In the genomic region with DNA sequence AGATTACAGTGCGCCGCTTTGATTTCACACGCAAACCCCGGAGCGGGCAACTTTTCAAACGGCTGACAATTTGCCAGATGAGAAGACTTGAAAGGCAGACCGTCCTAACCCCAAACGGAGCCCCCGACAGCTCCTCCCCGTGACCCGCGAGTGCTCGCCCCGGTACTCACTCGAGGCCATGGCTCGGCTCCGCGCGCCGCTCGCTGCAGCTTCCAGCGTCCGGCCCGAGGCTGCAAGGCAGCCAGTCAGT, we compare ENCODE assay signal across 8 mouse cellular contexts. TPM values are rescaled to one million over a fixed set of nuclear protein-coding genes. Genes with fewer than 3 reads are reported as not detected.
A peak's percentile ranks its signal among the peaks of the same experiment; 100 is the strongest.
DNase-seq lines count a peak whose midpoint lies in the region; ATAC-seq and TF ChIP-seq lines count a peak whose summit lies in the region.

No protein-coding gene starts in this region.

- under 1% methylated on average over 24 of the region's 24 CpGs for WGBS in liver, adult 2 months
- WGBS in embryonic facial prominence, embryonic 11.5 days = under 1% methylated on average over 24 of the region's 24 CpGs
- under 1% methylated on average over 24 of the region's 24 CpGs for WGBS in intestine, embryonic 15.5 days
- WGBS in neural tube, embryonic 13.5 days = under 1% methylated on average over 24 of the region's 24 CpGs

- H3K9ac ChIP-seq in liver, adult 2 months (ENCODE audit: low read depth, low read length) = peak overlapping the region; percentile 68
- H3K9ac ChIP-seq in embryonic facial prominence, embryonic 11.5 days (replicated peaks; ENCODE audit: low read length) = peak overlapping the region; percentile 71
- peak overlapping the region; percentile 74 for H3K9ac ChIP-seq in intestine, embryonic 15.5 days
- H3K9ac ChIP-seq in neural tube, embryonic 13.5 days = peak overlapping the region; percentile 82

- no peak for DNase-seq in liver, adult 2 months (ENCODE audit: extremely low read depth, low read depth, low spot score)
- DNase-seq in liver = no peak
- DNase-seq in embryonic facial prominence, embryonic 11.5 days (ENCODE audit: low spot score) = peak; percentile 76
- no peak for DNase-seq in left cerebral cortex, adult 11 months (ENCODE audit: low spot score)
- no peak for DNase-seq in adrenal gland, postnatal 36 days
- no peak for DNase-seq in ovary, adult 18-20 months (ENCODE audit: low spot score)

- H3K79me2 ChIP-seq in liver, adult 2 months (ENCODE audit: control insufficient read depth, insufficient read depth, low read length) = peaks cover 2% of the 10 kb centered on the region; the same call in 1 of the 2 replicates

- no peaks in the 10 kb centered on the region for H3K36me3 ChIP-seq in liver, adult 2 months (ENCODE audit: control insufficient read depth, insufficient read depth, low read length)
- no peaks in the 10 kb centered on the region for H3K36me3 ChIP-seq in embryonic facial prominence, embryonic 11.5 days (replicated peaks; ENCODE audit: control insufficient read depth, insufficient read depth, low read depth, low read length)
- H3K36me3 ChIP-seq in intestine, embryonic 15.5 days = no peaks in the 10 kb centered on the region
- no peaks in the 10 kb centered on the region for H3K36me3 ChIP-seq in neural tube, embryonic 13.5 days

- no peak for ATAC-seq in embryonic facial prominence, embryonic 11.5 days (replicated peaks; ENCODE audit: insufficient number of reproducible peaks, low FRiP score, low TSS enrichment, low read depth)
- no peak; the same call in 1 of the 2 replicates for ATAC-seq in intestine, embryonic 15.5 days
- no peak for ATAC-seq in neural tube, embryonic 13.5 days (ENCODE audit: low read depth)

- TF ChIP-seq POLR2A in liver, adult 2 months (IDR thresholded peaks at IDR 0.05; ENCODE audit: extremely low read depth, insufficient read depth, low read length) = peak; percentile 83

- TF ChIP-seq CTCF in liver, adult 2 months (IDR thresholded peaks at IDR 0.05; ENCODE audit: low read depth, low read length) = no peak

- no peaks in the 10 kb centered on the region for H3K27me3 ChIP-seq in liver, adult 2 months (ENCODE audit: control insufficient read depth, insufficient read depth, low read length)
- H3K27me3 ChIP-seq in embryonic facial prominence, embryonic 11.5 days (ENCODE audit: control insufficient read depth, insufficient read depth, low read length) = 0 out of 2 replicates have a peak, but pooled peaks cover 4% of the 10 kb centered on the region
- H3K27me3 ChIP-seq in intestine, embryonic 15.5 days (replicated peaks) = no peaks in the 10 kb centered on the region
- H3K27me3 ChIP-seq in neural tube, embryonic 13.5 days = peaks cover 9% of the 10 kb centered on the region; the same call in 1 of the 2 replicates

- peak overlapping the region; percentile 76 for H3K4me2 ChIP-seq in embryonic facial prominence, embryonic 11.5 days (ENCODE audit: low read depth, low read length)
- peak overlapping the region; percentile 74 for H3K4me2 ChIP-seq in intestine, embryonic 15.5 days (replicated peaks)
- peak overlapping the region; percentile 73 for H3K4me2 ChIP-seq in neural tube, embryonic 13.5 days

- peak overlapping the region; percentile 100 for H3K27ac ChIP-seq in liver, adult 2 months (replicated peaks; ENCODE audit: insufficient read depth, low read depth, low read length)
- peak overlapping the region; percentile 70 for H3K27ac ChIP-seq in embryonic facial prominence, embryonic 11.5 days (replicated peaks; ENCODE audit: low read depth, low read length)
- H3K27ac ChIP-seq in intestine, embryonic 15.5 days = peak overlapping the region; percentile 97
- H3K27ac ChIP-seq in neural tube, embryonic 13.5 days (replicated peaks) = peak overlapping the region; percentile 93

- no peaks in the 10 kb centered on the region for H3K9me3 ChIP-seq in embryonic facial prominence, embryonic 11.5 days (replicated peaks; ENCODE audit: control insufficient read depth, low read length)
- H3K9me3 ChIP-seq in intestine, embryonic 15.5 days = no peaks in the 10 kb centered on the region
- H3K9me3 ChIP-seq in neural tube, embryonic 13.5 days = no peaks in the 10 kb centered on the region

- peak overlapping the region; percentile 98 for H3K4me3 ChIP-seq in liver, adult 2 months (ENCODE audit: insufficient read depth, low read depth, low read length)
- H3K4me3 ChIP-seq in embryonic facial prominence, embryonic 11.5 days (ENCODE audit: low read depth, low read length) = peak overlapping the region; percentile 71
- peak overlapping the region; percentile 76 for H3K4me3 ChIP-seq in intestine, embryonic 15.5 days (replicated peaks)
- H3K4me3 ChIP-seq in neural tube, embryonic 13.5 days = peak overlapping the region; percentile 76

- H3K4me1 ChIP-seq in liver, adult 2 months (ENCODE audit: control insufficient read depth, insufficient read depth, low read length) = peaks cover 3% of the 10 kb centered on the region; the same call in 1 of the 2 replicates
- no peaks in the 10 kb centered on the region for H3K4me1 ChIP-seq in embryonic facial prominence, embryonic 11.5 days (ENCODE audit: control insufficient read depth, insufficient read depth, low read length)
- no peaks in the 10 kb centered on the region for H3K4me1 ChIP-seq in intestine, embryonic 15.5 days (replicated peaks)
- H3K4me1 ChIP-seq in neural tube, embryonic 13.5 days (replicated peaks) = peaks cover 6% of the 10 kb centered on the region

RNA-seq across cellular contexts. Expression of gene Rel, which starts 0.3 kb away (rescaled TPM):
- total RNA-seq in liver, adult 2 months (2014; rRNA removed) = 2.1 and 2.3 TPM in 2 replicates
- 1.3 TPM in 2 replicates for polyA plus RNA-seq in liver, adult 2 months (2012; rRNA removed)
- 0.86 and 0.94 TPM in 2 replicates for polyA plus RNA-seq in embryonic facial prominence, embryonic 11.5 days (2014; fragmentation: Nextera tagmentation; extraction: Ambion mirVana)
- polyA plus RNA-seq in intestine, embryonic 15.5 days (2015; fragmentation: Nextera tagmentation; extraction: Ambion mirVana) = 0.73 and 0.80 TPM in 2 replicates
- 0.47 and 0.56 TPM in 2 replicates for polyA plus RNA-seq in neural tube, embryonic 13.5 days (2015; fragmentation: Nextera tagmentation; extraction: Ambion mirVana)
- 1 to 10 TPM; 8.5 to 8.8 TPM for total RNA-seq in adrenal gland, postnatal 36 days (2021)
